Mouse (Mus musculus) splenic B cell, adult 2 months (primary cell): ENCODE data around the gene Tlr9.

Experiments used
- DNase-seq: peaks from one replicate; pipeline ENCODE4 v3.0.0-alpha.2; 2011; ENCODE audit warnings: low read depth, low spot score
- H3K27me3 ChIP-seq: 2 replicates; pipeline ENCODE4 v1.6.1; 2012; ENCODE audit warnings: mild to moderate bottlenecking, low read length, moderate library complexity, mixed read lengths; ENCODE audit not compliant: control insufficient read depth, poor library complexity, insufficient read depth, severe bottlenecking
- H3K36me3 ChIP-seq: 2 replicates; pipeline ENCODE4 v1.6.1; 2012; ENCODE audit warnings: mild to moderate bottlenecking, low read length, moderate library complexity, mixed read lengths; ENCODE audit not compliant: control insufficient read depth, poor library complexity, insufficient read depth, severe bottlenecking

Tlr9 gene

DNA sequence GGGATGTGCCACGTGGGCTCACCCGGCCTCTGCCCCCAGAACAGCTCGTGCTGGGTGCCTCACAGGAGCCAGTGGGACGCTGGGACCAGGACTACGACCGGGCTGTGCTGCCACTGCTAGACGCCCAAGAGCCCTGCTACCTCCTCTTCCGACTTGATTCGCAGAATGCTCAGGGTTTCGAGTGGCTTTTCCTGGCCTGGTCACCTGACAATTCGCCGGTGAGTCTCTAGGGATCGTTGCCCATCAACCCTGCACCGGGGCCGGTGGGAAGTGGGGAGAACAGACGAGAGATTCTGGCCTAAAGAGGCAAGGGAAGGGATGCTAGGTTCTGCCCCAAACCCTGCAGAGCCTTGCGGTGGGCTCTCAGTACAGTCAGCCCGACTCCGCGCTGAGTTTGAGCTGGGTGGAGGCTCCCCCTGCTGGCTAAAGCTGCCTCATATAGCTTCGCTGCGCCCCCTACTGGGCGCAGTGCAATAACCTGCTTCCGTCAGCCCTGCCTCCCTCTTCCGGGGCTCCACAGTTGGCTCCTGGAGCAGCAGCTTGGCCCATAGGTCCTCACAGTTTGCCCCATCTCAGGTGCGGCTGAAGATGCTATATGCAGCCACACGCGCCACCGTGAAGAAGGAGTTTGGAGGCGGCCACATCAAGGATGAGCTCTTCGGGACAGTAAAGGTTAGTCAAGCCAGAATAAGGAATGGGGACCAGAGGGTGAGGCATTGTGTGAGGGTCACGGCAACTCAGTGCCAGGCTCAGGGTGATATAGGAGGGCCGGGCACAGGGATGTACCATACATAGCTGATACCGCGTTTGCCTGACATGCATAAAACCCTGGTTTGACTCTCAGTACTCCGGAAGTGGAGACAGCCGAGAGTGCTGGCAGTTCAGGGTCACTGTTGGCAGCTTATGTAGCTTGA, 10.5 kb upstream of the Tlr9 start:
- Histone ChIP-seq H3K27me3 (no peaks in the 10 kb centered on the region), H3K36me3 (peaks cover 13% of the 10 kb centered on the region)
- DNase-seq, result peak; percentile 95

DNA sequence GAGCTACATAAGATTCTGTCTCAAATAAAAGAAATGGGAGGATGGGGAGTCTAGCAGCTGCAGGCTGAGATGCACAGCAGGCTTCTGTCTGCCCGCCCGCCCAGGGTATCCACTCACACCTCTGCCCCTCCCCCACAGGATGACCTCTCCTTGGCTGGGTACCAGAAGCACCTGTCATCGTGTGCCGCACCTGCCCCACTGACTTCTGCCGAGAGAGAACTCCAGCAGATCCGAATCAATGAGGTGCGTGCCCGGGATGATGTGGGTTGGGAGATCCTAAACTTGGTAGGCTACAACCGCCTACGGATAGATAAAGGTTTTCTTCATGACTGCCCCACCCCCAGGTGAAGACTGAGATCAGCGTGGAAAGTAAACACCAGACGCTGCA, 9.8 kb upstream of the Tlr9 start:
- DNase-seq, result no peak
- H3K36me3 ChIP-seq, result peaks cover 13% of the 10 kb centered on the region
- H3K27me3 ChIP-seq, result no peaks in the 10 kb centered on the region

DNA sequence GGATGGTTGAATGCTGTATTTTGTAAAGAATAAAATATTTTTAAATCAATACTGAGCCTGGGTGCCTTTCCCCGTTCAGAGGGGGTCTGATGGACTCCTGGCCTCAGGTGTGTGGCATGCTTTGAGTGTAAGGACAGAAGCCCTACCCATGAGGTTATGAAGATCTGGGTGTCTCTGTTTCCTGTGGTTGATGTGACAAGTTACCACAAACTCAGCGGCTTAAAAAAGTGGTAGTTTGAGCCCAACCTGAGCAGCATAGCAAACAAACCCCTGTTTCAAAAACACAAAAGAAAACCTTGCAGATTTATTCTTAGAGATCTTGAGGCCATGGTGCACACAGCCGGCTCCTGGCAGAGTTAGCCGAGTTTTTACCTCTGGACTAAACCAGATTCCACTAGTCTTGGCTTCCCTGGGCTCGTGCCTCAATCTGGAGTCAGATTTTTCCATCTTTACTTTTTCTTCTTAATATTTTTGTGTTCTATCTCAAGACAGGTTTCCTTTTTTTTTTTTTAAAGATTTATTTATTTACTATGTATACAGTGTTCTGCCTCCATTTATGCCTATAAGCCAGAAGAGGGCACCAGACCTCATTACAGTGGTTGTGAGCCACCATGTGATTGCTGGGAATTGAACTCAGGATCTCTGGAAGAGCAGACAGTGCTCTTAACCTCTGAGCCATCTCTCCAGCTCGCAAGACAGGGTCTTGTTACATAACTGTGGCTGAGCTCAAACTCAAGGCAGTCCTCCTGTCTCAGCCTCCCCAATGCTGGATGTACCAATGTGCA, 6.9 kb upstream of the Tlr9 start:
- H3K36me3 ChIP-seq, result peaks cover 10% of the 10 kb centered on the region
- H3K27me3 ChIP-seq, result no peaks in the 10 kb centered on the region
- DNase-seq, result peak; percentile 41

DNA sequence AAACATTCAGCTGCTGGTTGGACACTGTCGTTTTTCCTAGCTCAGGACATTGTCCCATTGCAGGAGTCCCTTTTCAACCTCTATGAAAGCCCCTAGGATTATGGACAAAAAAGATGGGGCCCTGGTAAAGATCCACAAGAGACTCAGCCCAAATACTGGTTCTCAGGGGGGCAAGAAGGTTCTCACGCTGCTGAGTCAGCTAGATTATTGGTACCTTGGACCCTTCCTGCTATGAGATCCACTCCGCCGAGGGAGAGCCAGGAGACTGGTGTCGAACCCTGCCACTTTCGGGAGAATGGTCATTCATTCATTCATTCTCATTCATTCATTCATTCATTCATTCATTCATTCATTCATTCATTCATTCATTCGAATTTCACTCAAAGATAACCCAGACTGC, 5.4 kb upstream of the Tlr9 start:
- H3K36me3 ChIP-seq, result peaks cover 10% of the 10 kb centered on the region

DNA sequence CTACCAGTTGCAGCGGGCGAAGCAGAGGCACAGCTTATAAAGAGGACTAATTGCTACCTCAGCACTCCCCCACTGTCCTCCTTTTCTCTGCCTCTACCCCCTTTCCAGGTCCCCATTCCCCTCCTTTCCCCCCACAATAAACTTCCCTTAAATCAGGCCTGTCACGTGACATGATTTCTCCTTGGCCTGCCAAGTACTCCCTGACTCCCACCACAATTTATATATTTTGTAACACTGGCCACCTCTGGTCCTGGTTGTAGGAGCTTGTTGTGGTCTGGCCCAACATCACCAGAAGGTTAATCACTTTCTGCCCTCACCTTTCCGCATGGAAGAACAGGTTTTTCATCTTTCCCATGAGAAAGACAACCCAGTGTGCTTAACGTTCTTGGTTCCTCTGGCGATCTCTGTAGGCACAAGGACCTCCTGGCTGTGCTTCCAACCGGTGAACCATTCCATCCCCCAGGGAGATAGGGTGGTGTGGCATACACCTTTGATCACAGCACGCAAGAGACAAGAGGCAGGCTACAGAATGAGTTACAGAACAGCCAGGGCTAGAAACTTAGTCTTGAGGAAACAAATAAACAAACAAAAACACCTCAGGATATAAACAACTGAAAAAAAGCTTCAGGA, 1.4 kb upstream of the Tlr9 start:
- H3K36me3 ChIP-seq, result peaks cover 7% of the 10 kb centered on the region
- H3K27me3 ChIP-seq, result no peaks in the 10 kb centered on the region
- DNase-seq, result peak; percentile 48

More for the DNA sequence above, 5.4 kb upstream of the Tlr9 start:
- H3K27me3 ChIP-seq, result no peaks in the 10 kb centered on the region
- DNase-seq, result no peak

DNA sequence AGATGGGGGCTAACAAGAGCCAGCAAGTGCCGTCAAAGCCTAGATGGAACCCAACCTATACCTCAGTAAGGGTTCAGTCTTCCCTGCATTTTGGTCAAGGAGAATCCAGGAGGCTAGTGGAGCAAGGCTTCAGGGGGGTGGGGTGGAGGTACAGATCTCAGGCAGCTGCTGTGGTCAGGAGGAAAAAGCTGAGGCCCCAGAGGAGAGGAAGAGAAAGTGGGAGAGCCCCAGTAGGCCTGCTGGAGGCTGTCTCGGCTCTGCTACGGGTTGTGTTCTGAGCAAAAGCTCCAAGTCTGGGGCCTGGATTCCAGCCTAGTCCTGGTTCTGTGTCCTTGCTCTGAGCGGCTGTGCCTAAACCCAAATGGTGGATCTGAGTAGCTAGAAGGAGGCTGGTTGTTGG, 596 bp downstream of the Tlr9 start:
- Histone ChIP-seq H3K27me3 (no peaks in the 10 kb centered on the region), H3K36me3 (peaks cover 12% of the 10 kb centered on the region)
- peak; percentile 56 for DNase-seq

DNA sequence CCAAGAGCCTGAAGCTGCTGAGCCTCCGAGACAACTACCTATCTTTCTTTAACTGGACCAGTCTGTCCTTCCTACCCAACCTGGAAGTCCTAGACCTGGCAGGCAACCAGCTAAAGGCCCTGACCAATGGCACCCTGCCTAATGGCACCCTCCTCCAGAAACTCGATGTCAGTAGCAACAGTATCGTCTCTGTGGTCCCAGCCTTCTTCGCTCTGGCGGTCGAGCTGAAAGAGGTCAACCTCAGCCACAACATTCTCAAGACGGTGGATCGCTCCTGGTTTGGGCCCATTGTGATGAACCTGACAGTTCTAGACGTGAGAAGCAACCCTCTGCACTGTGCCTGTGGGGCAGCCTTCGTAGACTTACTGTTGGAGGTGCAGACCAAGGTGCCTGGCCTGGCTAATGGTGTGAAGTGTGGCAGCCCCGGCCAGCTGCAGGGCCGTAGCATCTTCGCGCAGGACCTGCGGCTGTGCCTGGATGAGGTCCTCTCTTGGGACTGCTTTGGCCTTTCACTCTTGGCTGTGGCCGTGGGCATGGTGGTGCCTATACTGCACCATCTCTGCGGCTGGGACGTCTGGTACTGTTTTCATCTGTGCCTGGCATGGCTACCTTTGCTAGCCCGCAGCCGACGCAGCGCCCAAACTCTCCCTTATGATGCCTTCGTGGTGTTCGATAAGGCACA, 3.2 kb downstream of the Tlr9 start:
- DNase-seq, result no peak
- H3K27me3 ChIP-seq, result no peaks in the 10 kb centered on the region
- H3K36me3 ChIP-seq, result peaks cover 14% of the 10 kb centered on the region

DNA sequence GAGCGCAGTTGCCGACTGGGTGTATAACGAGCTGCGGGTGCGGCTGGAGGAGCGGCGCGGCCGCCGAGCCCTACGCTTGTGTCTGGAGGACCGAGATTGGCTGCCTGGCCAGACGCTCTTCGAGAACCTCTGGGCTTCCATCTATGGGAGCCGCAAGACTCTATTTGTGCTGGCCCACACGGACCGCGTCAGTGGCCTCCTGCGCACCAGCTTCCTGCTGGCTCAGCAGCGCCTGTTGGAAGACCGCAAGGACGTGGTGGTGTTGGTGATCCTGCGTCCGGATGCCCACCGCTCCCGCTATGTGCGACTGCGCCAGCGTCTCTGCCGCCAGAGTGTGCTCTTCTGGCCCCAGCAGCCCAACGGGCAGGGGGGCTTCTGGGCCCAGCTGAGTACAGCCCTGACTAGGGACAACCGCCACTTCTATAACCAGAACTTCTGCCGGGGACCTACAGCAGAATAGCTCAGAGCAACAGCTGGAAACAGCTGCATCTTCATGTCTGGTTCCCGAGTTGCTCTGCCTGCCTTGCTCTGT, 3.8 kb downstream of the Tlr9 start:
- Histone ChIP-seq H3K36me3 (peaks cover 14% of the 10 kb centered on the region), H3K27me3 (no peaks in the 10 kb centered on the region)
- DNase-seq, result peak; percentile 47

DNA sequence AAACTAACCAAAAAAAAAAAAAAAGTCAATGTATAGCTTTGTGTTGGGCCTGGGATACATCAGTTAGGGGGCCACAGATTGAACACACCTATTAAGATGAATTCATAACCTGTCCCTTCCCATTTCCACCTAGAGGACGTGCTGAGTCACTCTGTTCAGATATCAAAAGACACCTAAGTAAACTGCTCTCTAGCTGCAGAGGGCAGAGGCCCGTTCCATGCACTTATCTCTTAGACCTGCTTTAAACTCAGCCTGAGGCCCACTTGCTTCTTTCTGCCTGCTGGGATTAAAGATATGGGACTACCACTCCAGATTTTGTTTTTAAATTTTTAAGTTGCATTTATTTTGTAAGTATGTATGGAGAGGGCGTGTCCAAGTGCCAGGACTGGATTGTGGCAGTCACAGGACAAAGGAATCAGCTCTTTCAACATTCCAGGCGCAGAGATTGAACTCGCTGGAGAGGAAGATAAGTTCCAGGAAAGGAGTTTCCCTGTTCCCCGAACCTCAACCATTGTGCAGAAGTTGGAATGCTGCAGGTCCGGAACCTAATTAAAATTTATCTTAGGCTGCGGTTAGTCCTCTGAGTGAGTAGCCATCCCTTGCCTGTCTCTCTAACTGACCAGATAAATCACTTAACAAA, 5.5 kb downstream of the Tlr9 start:
- no peak for DNase-seq
- H3K27me3 ChIP-seq, result no peaks in the 10 kb centered on the region
- H3K36me3 ChIP-seq, result peaks cover 14% of the 10 kb centered on the region

DNA sequence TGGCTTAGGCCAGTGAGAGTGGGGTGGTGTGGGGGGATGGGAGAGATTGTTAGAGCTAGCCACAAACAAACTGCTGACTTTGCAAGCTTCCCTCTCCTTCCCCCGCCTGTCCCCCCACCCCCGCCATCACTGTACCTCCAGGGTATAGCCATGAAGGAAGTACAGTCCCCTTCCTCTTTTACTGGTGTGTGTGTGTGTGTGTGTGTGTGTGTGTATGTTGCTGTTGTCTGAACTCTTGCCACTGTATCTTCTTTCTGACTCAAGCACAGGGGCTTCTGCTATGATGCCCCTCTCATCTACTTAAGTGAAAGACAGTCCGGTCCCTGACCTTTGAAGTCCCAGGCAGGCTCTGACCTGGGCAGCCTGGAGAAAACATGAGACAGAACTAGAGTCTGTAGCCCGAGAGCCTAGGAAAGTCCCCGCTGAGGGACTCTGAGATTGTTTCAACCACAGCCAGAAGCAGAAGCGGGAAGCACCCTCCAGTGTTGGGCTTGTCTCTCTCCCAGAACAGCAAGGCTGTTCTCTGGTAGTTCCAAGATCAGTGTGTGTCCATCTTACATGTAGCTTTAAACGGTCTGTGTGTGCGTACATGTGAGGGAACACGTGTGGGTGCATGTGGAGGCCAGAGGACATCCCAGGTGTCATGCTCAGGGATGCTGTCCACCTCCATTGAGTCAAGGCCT, 7.8 kb downstream of the Tlr9 start:
- Histone ChIP-seq H3K36me3 (peaks cover 9% of the 10 kb centered on the region), H3K27me3 (no peaks in the 10 kb centered on the region)
- peak; percentile 81 for DNase-seq

DNA sequence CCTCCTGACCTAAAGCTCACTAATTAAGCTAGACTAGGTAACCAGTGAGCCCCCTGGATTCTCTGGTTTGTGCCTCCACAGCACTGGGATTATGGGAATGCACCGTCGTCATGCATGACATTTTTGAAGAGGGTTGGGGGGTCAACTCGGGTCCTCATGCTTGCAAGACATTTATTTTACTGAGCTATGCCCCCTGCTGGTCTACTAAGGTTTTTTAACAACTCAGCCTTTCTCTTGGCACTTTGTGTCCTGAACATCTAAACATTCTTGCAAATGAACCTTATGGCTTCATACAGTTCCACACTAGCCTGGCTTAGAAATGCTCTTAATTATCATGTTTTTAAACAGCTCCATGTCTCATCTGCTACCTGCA, 8.3 kb downstream of the Tlr9 start:
- peak; percentile 60 for DNase-seq
- no peaks in the 10 kb centered on the region for H3K27me3 ChIP-seq

DNA sequence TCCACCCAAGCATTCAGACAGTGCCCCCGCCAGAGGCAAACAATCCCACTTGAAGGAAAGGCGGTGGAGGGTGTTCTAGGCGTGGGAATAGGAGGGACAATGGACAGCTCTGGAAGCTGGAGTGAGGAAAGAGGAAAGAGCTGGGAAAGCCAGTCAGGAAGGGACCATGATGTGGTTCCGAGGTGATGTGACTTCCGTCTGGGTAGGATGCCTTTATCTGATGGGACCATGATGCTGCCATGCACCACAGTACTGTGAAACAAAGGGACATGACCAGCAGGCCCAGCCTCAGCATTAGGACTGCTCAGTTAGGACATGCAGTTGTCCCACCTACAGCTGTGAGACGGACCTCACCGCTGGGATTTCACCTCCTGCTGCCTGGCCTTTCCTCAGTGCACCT, 8.8 kb downstream of the Tlr9 start:
- Histone ChIP-seq H3K27me3 (no peaks in the 10 kb centered on the region), H3K36me3 (peaks cover 8% of the 10 kb centered on the region)
- no peak for DNase-seq

More for the DNA sequence above, 8.3 kb downstream of the Tlr9 start:
- H3K36me3 ChIP-seq, result peaks cover 9% of the 10 kb centered on the region

DNA sequence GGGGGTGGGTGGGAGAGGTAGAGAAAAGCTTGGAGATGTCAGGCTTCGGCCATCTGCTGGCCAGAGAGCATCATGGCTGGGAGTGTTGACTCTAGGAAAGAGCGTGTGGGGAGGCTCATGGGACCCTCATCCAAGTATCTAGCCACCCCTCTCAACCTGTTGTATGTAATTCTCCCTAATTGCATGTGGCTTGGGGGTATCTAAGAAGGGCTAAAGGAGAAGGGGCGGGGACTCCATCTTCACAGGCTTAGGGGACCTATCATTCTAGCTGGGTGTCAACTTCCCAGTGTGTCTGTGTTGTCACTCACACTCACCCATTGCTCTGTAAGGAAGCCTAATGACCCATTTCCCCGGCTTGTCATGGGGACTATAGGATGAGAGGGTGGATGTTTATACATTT, 9.4 kb downstream of the Tlr9 start:
- no peaks in the 10 kb centered on the region for H3K27me3 ChIP-seq
- DNase-seq, result no peak

More for the DNA sequence above, 9.4 kb downstream of the Tlr9 start:
- peaks cover 6% of the 10 kb centered on the region for H3K36me3 ChIP-seq
